Mouse (Mus musculus) monocyte, adult 5-6 weeks (primary cell): ENCODE measurements around the gene Vstm2l. TPM values are rescaled to one million over a fixed set of nuclear protein-coding genes. Genes with fewer than 3 reads are reported as not detected.

Experiments used
- ATAC-seq: fragments of 153-309, 156-312 bp; replicated peaks from 2 replicates; pipeline ENCODE4 v1.8.0; 2017; ENCODE audit warnings: mild to moderate bottlenecking; ENCODE audit not compliant: low TSS enrichment, insufficient number of reproducible peaks, severe bottlenecking, poor library complexity, low FRiP score
- total RNA-seq: library from RNA; stranded (forward); fragments of 200-1000, 200-491, 200-594 nt; gene quantifications from 3 replicates; pipeline ENCODE4 v1.2.3, GENCODE M21; 2017

Gene Vstm2l
- not detected in 3 replicates for total RNA-seq

DNA sequence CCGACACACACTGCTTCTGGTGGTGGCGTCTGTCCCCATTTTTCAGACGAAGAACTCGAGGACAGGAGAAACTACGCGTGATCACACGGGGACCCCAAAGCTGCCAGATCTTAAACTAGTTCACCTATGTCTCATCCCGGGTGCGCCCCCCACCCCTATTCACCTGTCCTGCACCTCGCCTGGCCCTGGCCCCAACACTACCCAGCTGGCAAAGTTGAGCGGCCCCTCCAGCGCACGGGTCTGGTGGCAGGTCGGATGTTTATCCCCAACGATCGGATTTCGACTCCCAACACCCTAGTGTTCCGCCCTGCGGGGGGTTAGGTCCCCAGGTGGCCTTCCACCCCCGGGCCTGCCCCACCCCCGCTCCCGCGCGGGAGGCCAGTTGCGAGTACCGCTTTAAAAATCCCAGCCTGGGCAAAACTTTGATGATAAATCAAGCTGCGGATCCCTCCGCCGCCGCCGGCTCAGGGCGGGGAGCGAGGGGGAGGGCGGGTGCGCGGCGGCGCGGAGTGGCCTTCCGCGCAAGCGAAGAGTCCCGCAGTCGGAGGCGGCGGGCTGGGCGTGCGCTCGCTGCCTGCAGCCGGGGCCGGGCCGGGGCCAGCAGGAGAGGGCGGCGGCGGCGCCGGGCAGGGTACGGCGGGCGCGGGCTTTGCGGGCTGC, at the start of gene Vstm2l:
TSS of gene Vstm2l (plus strand) at position 549 of the 660 bp plus-strand sequence.
- no peak for ATAC-seq

DNA sequence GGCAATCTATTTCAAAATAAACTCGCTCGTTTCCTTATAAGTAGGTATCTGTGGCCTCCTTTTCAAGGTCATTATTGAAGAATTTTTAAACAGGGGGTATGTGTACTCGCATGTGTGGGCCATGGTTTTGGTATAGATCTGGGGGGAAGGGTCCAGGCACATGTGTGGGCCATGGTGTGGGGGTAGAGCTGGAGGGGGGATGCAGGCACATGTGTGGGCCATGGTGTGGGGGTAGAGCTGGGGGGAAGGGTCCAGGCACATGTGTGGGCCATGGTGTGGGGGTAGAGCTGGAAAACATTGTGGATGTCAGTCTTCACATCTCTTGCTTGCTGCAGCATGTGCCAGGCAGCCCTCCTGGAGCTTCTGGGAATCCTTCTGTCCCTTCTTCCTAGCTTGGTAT, 47.3 kb upstream of the Vstm2l start:
- no peak for ATAC-seq

DNA sequence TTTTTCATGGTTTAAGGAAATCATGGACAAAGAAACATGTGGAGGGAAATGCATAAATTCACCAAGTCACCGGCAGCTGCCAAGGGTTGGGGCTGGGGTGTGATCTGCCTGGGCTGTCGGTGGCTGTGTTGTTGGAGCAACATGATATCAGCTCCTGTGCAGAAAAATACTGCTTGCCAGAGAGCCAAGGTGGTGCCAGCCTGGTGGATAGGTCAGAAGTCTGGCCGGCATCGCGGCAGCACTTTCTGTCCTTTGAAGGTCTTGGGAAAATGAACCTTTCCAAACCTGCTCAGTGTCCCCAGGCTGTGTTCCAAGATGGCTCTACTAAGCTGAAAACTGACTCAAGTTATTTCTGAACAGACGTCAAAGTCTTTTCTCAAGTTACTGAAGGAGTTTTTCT, 44.2 kb upstream of the Vstm2l start:
- ATAC-seq = no peak

DNA sequence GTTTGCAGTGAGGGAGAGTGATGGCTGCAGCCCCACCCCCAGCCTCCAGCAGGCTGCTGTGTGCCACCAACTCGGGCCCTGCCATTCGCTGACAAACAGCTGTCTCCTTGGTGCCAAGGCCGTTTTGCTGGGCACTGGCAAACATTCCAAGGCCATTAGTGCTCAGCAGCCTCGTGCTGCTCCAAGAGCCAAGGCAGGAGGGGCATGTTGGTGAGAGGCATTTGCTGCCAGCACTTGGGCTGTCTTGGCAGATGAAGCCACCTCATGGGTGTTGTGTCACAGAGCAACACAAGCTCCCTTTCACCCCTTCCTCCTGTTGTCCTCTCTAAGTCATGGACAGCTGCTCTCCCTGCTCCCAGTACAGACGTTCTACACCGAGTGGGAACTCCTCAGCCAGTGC, 41.2 kb upstream of the Vstm2l start:
- ATAC-seq = no peak

DNA sequence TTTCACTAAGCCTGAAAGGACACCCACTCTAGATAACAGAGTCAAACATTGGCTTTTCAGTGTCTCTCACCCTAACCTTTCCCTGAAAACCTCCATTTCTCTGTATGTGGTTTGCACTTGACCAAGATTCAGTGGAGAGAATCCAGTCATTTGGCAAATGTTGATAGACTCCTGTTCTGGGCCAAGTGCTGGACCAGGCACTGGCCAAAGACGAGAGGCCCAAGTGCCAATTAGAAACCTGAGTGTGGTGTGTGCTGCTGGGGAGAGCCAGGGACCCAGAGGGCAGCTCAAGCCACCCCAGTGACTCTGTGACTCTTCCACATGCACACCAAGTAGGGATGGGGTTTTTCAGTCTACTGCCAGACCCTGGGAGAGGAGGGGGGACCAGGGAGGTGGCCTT, 40.8 kb upstream of the Vstm2l start:
- no peak for ATAC-seq

DNA sequence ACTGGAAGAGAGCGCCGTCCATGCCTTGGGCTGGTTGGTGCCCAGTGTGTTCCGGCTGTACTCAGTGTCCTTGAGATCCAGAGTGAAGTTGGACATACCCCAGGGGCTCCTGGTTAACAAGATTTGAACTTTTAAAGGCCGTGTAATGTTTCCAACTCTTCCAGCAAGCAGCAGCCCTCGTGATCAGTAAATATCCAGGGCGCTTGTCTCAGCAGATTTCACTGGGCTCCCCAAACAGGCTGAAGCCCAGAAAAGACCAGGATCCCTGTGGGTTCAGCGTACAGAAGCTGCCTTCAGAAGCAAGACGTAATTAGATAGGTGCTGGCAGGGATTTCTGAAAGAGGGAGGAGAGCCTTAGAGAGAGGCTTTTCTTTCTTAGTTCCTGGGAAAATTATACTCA, 39.3 kb upstream of the Vstm2l start:
- ATAC-seq = no peak

DNA sequence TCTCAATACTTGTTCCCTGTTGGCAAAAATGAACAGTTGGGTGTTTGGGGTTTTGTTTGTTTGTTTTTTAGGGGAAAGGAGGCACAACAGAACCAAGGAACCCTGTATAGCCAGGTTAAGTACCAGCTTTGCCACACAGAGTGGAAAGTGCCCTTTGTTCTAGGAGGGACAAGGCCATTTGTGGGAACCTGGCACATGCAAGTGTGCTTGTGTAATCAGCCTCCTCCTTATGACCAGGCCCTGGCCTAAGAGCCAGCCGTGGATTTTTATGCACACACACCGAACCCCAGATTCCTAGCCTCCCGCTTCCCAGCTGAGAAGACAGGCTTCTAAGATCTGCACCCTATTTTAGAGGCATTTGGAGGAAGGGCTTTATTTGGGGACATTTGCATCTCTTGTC, 37.1 kb upstream of the Vstm2l start:
- ATAC-seq = no peak

DNA sequence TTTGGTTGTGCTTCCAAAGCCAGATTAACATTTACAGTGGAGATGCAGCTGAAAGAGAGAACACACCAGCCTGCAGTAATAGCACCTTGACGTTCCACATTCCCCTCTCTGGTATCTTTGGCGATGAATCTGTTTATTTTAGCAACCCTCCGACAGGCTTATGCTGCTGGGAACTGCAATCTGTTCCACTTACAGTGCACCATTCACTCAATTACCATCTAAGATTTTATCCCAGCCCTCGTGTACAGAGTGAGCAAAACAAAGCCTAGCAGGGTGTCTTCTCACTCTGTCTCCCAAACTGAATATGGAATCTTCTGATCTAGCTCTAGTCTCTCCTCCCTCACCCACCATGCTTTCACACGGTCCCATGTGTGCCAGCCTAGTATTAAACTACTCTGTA, 36.5 kb upstream of the Vstm2l start:
- no peak for ATAC-seq

DNA sequence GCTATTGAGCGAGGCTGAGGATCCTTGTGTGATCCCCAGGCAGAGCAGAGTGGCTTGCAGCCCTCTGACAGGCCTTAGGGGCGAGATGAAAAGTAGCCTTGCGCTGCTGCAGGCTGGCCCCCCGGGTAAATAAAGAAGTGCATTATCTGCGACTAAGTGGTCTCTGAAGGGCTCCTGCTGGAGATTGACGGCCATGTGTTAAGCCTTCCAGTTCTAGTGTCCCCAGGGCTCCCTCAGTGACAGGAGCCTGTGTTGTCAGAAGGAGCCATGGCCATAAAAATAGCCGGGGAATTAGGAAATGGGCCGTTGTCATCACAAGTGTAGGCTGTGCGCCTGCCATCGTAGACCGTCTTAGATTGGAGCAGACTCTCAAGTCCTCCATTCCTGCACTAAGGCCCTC, 32.5 kb upstream of the Vstm2l start:
- no peak for ATAC-seq

DNA sequence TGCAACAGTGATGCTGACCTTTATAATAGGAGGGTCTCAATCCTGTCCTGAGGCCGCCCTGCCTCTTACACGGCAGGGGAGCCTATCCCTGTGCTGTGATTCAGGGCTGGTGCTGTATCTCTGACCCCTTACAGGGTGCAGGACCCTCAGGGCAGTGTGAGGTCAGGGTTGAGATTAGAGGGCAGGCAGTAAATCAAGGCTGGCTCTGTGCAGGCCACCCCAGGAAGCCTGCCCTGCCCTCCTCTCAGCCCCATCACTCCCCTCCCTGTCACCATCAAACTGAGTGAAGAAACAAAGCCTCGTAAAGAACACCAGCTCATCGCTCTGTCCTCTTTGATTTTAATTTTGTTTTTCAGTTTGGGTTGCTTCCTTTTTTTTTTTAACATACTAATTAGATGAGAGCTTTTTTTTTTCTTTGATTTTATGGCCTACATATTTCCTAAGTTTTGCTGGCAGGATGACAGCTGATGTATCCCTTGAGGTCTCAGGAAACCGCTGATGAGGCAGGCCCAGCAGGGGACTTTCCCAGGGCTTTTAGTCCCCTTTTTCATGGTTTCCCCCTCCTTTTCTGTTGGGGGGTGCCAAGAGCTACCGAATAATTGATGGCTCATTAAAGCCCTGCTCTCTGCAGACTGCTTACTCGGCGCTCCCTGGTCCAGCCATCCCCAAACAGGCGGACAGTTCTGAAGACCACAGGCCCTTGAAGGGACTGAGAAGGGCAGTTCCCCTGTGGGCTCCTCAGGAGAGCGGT, 27.0 kb upstream of the Vstm2l start:
- ATAC-seq = no peak

DNA sequence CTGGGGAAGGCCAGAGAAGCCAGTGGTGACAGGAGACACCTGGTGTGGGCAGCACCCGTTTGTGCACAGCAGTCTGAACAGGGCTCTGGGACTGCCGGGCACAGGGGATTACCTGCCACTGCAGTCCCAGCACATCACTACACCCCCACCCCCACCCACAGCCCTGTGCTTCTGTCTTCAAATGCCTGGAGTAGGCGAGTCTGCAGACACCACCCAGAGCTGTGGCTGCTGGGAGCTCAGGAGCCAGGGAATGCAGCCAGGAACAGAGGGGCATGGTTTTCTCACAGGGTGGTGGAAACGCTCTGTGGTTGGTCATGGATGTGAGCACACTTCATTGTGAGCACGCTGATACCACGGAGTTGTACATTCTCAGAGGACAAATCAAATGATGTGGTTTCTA, 23.3 kb upstream of the Vstm2l start:
- ATAC-seq = no peak

DNA sequence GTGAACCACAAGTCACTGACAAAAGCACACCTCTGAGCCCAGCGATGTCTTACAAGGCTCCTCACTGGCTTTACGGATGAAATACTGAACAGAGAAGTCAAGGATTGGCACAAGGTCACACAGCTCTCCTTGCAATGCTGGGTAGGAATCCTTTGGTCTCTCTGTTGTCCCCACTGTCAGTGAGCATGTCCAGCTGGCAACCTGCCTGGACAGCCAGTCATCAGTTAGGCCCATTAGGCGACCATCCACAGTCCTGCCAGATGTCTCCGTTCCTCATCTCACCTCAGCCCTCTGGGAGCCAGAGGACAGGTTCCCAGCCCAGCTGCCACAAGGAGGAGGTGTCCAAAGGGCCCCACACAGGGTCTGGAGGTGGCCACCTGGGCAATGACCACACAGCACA, 17.3 kb upstream of the Vstm2l start:
- no peak for ATAC-seq

DNA sequence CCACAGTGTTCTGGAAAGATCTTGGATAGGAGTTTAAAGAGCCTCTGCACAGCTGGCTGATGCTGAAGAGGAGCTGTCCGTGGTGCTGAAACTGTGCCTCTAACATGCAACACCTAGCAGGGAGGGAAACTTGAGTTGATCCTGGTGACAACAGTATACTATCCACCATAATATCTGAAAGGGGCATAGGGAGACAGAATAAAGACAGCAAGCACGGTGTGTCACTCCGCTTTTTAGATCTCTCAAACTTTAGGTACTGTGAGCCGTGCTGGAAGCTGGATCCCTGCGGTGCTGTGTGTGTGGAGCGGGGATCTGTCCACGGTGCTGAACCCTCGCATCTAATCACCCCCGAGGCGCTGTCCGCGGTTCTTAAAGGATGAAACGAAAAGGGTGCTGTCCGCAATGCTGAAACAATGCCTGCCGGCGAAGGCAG, 1.2 kb upstream of the Vstm2l start:
- ATAC-seq = no peak; the same call in 1 of the 2 replicates

DNA sequence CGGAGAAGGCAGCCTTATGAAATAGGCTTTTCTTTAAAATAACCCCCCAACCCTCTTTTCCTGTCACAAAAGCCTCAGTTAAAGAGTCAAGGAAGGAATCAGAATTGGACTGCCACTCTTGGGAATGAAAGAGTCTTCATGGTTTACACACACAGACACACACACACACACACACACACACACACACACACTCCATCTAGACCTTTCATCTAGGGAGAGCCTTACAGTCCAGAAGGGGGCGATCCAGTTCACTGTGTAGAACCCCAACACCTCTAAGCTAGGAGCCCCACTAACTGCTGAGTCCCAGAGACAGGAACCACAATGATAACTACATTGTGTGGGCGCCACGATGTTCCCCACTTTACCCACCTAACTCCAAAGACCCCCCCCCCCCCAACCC, 748 bp upstream of the Vstm2l start:
- no peak for ATAC-seq

DNA sequence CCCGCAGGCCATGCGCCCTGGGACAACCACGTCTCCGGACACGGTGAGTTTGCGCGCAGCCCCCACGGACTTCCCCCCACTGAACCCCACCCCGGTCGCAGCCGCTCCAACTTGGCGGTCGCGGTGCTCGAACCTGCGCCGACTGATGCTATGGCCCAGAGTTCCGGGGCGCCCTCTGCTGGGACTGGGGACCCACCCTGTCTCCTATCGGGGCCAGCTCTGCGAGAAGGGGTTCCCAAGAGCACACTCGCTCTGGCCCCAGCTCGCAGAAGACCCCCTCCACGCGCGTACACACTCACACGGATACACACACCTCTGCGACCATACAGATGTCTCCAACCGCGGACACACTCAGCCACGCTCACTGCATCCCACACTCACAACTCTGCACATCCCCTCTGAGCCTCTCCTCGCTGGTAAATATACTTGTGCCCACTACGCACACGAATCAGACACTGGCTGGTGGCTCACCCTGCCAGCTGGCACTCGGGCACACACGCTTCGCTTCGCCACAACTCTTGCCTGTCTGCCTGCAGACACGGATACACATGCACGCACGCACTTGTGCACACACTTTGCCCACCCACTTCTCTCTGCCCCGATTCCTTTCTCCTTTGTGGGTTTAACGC, 550 bp downstream of the Vstm2l start:
- ATAC-seq = no peak

DNA sequence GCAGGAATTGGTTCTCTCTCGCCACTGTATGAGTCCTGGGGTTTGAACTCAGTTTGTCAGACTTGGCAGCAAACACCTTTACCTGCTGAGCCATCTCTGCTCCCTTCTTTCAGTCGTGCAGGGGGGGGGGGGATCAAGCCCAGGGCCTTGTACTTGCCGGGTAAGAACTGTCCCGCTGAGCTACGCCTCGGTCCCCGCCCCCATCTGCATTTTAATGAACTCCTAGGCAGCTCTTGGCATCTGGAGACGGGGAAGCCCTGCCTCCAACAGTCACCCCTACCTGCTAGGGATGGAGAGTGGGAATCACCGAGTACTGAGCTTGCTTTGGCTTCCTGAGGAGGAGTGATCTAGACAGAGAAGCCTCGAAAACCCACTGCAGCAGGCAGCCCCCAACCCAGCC, 4.1 kb downstream of the Vstm2l start:
- no peak for ATAC-seq

DNA sequence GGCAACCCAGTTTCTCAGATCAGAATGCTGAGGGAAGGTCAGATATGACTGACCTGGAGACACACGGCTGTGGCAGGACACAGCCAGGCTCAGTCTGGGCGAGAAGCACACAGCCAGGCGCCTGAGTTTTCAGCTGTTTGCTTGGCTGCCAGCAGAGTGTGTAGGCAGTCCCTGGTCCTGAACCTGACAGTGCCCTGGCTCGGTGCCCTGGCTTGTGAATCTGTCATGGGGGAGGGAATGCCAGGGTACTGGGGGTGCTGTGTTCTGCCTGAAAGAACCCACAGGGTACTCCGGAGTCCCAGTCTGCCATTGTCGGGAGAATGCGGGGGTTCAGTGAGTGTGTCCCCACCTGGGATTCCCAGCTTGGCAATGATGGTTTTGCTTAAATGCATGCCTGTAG, 7.1 kb downstream of the Vstm2l start:
- no peak for ATAC-seq

DNA sequence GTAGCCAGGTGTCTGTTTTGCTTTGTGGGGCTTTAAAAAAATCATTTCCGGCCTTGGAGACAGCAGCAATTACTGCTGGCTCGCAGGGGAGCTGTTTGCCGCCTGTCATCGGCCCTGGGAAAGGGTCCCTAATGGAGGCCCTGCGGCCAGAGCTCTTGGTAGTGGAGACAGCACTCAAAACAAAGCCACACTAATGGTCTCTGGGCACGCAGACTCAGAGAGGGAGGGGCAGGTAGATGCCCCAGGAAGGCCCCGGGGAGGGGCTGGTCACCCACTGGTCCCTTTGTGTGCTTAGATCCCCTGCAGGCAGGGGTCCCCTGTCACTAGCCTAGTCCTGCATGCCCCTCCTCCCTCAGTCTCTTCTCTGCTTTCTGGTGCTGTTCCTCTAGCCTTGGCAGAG, 9.0 kb downstream of the Vstm2l start:
- ATAC-seq = no peak

DNA sequence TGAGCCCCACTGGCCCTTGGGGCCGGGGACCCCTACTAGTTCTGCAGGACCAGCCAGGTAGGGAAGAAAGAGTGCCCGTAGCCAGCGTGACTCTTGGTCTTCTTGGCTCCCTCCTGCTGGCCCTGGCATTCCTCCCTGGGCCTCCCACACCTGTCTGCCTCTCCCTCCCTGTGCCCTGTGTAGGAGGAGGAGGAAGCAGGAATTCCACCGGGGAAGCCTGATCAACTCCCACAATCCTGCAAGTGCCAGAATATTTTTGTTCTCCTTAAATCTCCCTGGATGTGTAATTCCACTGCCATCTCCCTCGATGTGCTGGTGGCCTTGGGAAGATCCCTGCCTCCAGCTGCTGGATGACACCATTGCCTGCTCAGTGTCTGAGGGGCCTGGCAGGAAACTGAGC, 10.1 kb downstream of the Vstm2l start:
- ATAC-seq = no peak

DNA sequence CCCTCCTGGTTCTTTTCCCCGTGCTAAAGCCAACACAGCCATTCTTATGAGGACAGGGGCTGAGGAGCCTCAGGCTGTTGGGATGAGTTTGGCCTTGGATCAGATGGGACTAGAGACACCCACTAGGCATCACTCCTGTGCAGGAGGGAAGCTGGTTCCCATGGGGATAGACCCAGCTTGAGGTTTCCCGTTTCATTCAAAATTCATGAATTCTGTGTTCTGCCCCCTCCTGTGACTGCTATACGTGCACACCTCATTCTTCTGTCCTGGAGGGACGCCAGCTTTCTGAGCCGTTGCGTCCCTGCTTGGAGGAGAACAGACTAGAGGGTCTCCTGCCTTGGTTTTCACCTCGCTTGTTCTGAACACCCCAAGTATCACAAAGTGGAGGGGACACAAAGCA, 12.0 kb downstream of the Vstm2l start:
- no peak for ATAC-seq
